Mouse (Mus musculus) neural tube, embryonic 11.5 days (tissue): ENCODE results near the gene Slc25a22. TPM values are rescaled to one million over a fixed set of nuclear protein-coding genes. Genes with fewer than 3 reads are reported as not detected.
A peak's percentile ranks its signal among the peaks of the same experiment; 100 is the strongest.

Experiments used
- ATAC-seq: fragments of 200-750 bp; cut with Nextera tagmentation; 2 replicates; pipeline ENCODE4 v1.8.0; 2017; ENCODE audit warnings: moderate number of reproducible peaks, mild to moderate bottlenecking, moderate TSS enrichment, moderate library complexity; ENCODE audit not compliant: insufficient read depth, low FRiP score, low TSS enrichment
- DNase-seq: peaks from one replicate; pipeline ENCODE4 v3.0.0-alpha.2; 2015; ENCODE audit warnings: low spot score
- H3K27ac ChIP-seq: fragments of 300-500 bp; sonication (generic); 2 replicates; pipeline ENCODE4 v1.5.1; 2014; ENCODE audit warnings: low read depth, mild to moderate bottlenecking, low read length
- H3K27me3 ChIP-seq: fragments of 300-500 bp; sonication (generic); 2 replicates; pipeline ENCODE4 v1.6.1; 2014; ENCODE audit warnings: mild to moderate bottlenecking, low read length, mixed read lengths; ENCODE audit not compliant: control insufficient read depth, insufficient read depth
- H3K36me3 ChIP-seq: fragments of 300-500 bp; sonication (generic); 2 replicates; pipeline ENCODE4 v1.6.1; 2014; ENCODE audit warnings: mild to moderate bottlenecking, low read length, moderate library complexity, mixed read lengths; ENCODE audit not compliant: control insufficient read depth, insufficient read depth
- H3K4me1 ChIP-seq: fragments of 300-500 bp; sonication (generic); 2 replicates; pipeline ENCODE4 v1.6.1; 2014; ENCODE audit warnings: low read length, mixed read lengths; ENCODE audit not compliant: control insufficient read depth, insufficient read depth
- H3K4me2 ChIP-seq: fragments of 300-500 bp; sonication (generic); 2 replicates; pipeline ENCODE4 v1.6.1; 2014; ENCODE audit warnings: low read depth, mild to moderate bottlenecking, moderate library complexity
- H3K4me3 ChIP-seq: fragments of 300-500 bp; sonication (generic); 2 replicates; pipeline ENCODE4 v1.5.1; 2014; ENCODE audit warnings: low read depth, low read length
- H3K9ac ChIP-seq: fragments of 300-500 bp; sonication (generic); 2 replicates; pipeline ENCODE4 v1.6.1; 2014; ENCODE audit warnings: mild to moderate bottlenecking, low read length
- H3K9me3 ChIP-seq: fragments of 300-500 bp; sonication (generic); 2 replicates; pipeline ENCODE4 v1.6.1; 2016; ENCODE audit warnings: low read length; ENCODE audit not compliant: control insufficient read depth
- WGBS: fragments of 180-500 bp; shearing (Covaris S2); extraction: QIAGEN DNeasy Blood & Tissue Kit; methylation state at CpG from one replicate; pipeline ENCODE4 v1.1.7; 2014; 5-methylcytosine and 5-hydroxymethylcytosine counted together
- polyA plus RNA-seq: library from polyadenylated mRNA; unstranded; fragments of >200 nt; fragmentation: Nextera tagmentation; extraction: Ambion mirVana; gene quantifications from 2 replicates; pipeline ENCODE4 v1.2.1, GENCODE M21; 2014

Gene Slc25a22
- polyA plus RNA-seq, 1 experiment from 2014 or later, result 45.8 TPM

GRCm38 (mm10) chr7:141431434-141432185, 6.1 kb downstream of the Slc25a22 start:
- DNase-seq (no peak), ATAC-seq (no peak)
- 93% methylated on average over 19 of the region's 19 CpGs for WGBS
- H3K9ac ChIP-seq, result no peak overlapping the region
- no peak overlapping the region for H3K4me3 ChIP-seq
- peaks cover 9% of the 10 kb centered on the region for H3K36me3 ChIP-seq
- H3K27ac ChIP-seq, result no peak overlapping the region
- H3K9me3 ChIP-seq, result no peaks in the 10 kb centered on the region
- no peak overlapping the region for H3K4me2 ChIP-seq
- H3K27me3 ChIP-seq, result no peaks in the 10 kb centered on the region
- peaks cover 36% of the 10 kb centered on the region for H3K4me1 ChIP-seq

GRCm38 (mm10) chr7:141430585-141431240, 7.0 kb downstream of the Slc25a22 start:
- no peak for ATAC-seq
- Histone ChIP-seq H3K4me2 (no peak overlapping the region), H3K36me3 (peaks cover 9% of the 10 kb centered on the region), H3K27me3 (no peaks in the 10 kb centered on the region), H3K4me1 (peaks cover 29% of the 10 kb centered on the region), H3K9me3 (no peaks in the 10 kb centered on the region), H3K9ac (no peak overlapping the region), H3K4me3 (no peak overlapping the region), H3K27ac (no peak overlapping the region)
- no peak for DNase-seq
- 95% methylated on average over 9 of the region's 9 CpGs for WGBS

GRCm38 (mm10) chr7:141429840-141430584, 7.7 kb downstream of the Slc25a22 start:
- H3K4me2 ChIP-seq, result peak overlapping the region; percentile 57; the same call in 1 of the 2 replicates
- no peak overlapping the region for H3K27ac ChIP-seq
- H3K27me3 ChIP-seq, result no peaks in the 10 kb centered on the region
- ATAC-seq (peak; percentile 31; the same call in 1 of the 2 replicates), DNase-seq (no peak)
- H3K4me3 ChIP-seq, result no peak overlapping the region
- H3K9me3 ChIP-seq, result no peaks in the 10 kb centered on the region
- no peak overlapping the region for H3K9ac ChIP-seq
- peaks cover 9% of the 10 kb centered on the region for H3K36me3 ChIP-seq
- WGBS, result 65% methylated on average over 9 of the region's 9 CpGs
- H3K4me1 ChIP-seq, result peaks cover 25% of the 10 kb centered on the region

- H3K9ac ChIP-seq, result peak within 1 kb of the TSS; percentile 59
- H3K36me3 ChIP-seq, result peaks cover 9% of the 10 kb centered on the region
- DNase-seq, result peak; percentile 78
- peak within 1 kb of the TSS; percentile 57 for H3K4me2 ChIP-seq
- WGBS, result 3% methylated on average over 19 of the region's 19 CpGs
- H3K27me3 ChIP-seq, result no peaks in the 10 kb centered on the region
- H3K27ac ChIP-seq, result peak within 1 kb of the TSS; percentile 50; the same call in 1 of the 2 replicates
- H3K9me3 ChIP-seq, result no peaks in the 10 kb centered on the region
- H3K4me1 ChIP-seq, result peaks cover 18% of the 10 kb centered on the region
- ATAC-seq, result peak; percentile 72
- peak within 1 kb of the TSS; percentile 38 for H3K4me3 ChIP-seq
Observed at GRCm38 (mm10) chr7:141429310-141429709, 8.4 kb downstream of the Slc25a22 start, which contains the start of gene Cend1. Gene Cend1 (minus strand): TSS chr7:141429491.

- peaks cover 13% of the 10 kb centered on the region for H3K4me1 ChIP-seq
- H3K27ac ChIP-seq, result no peak overlapping the region
- H3K36me3 ChIP-seq, result peaks cover 9% of the 10 kb centered on the region
- no peak for DNase-seq
- WGBS, result 60% methylated on average over 5 of the region's 5 CpGs
- no peaks in the 10 kb centered on the region for H3K27me3 ChIP-seq
- peak overlapping the region; percentile 59 for H3K9ac ChIP-seq
- H3K9me3 ChIP-seq, result no peaks in the 10 kb centered on the region
- H3K4me3 ChIP-seq, result peak overlapping the region; percentile 38
- no peak for ATAC-seq
- peak overlapping the region; percentile 57 for H3K4me2 ChIP-seq
Observed at GRCm38 (mm10) chr7:141428701-141429100, 9.0 kb downstream of the Slc25a22 start.

- Histone ChIP-seq H3K36me3 (peaks cover 6% of the 10 kb centered on the region), H3K4me2 (no peak overlapping the region), H3K9ac (no peak overlapping the region), H3K4me1 (peaks cover 10% of the 10 kb centered on the region; the same call in 1 of the 2 replicates), H3K4me3 (no peak overlapping the region), H3K27ac (no peak overlapping the region), H3K27me3 (no peaks in the 10 kb centered on the region), H3K9me3 (no peaks in the 10 kb centered on the region)
- ATAC-seq (no peak), DNase-seq (no peak)
- WGBS, result 81% methylated on average over 12 of the region's 12 CpGs
Observed at GRCm38 (mm10) chr7:141426948-141427730, 10.6 kb downstream of the Slc25a22 start.

GRCm38 (mm10) chr7:141423811-141424210, 13.9 kb downstream of the Slc25a22 start:
- Histone ChIP-seq H3K9me3 (no peaks in the 10 kb centered on the region), H3K27ac (no peak overlapping the region), H3K36me3 (no peaks in the 10 kb centered on the region), H3K9ac (no peak overlapping the region), H3K4me1 (peaks cover under 1% of the 10 kb centered on the region; the same call in 1 of the 2 replicates), H3K4me3 (no peak overlapping the region), H3K4me2 (no peak overlapping the region), H3K27me3 (no peaks in the 10 kb centered on the region)
- 76% methylated on average over 4 of the region's 4 CpGs for WGBS
- ATAC-seq (no peak), DNase-seq (no peak)
